Mouse (Mus musculus): ENCODE data around the gene Rpusd4. TPM values are rescaled to one million over a fixed set of nuclear protein-coding genes. Genes with fewer than 3 reads are reported as not detected.
A peak's percentile ranks its signal among the peaks of the same experiment; 100 is the strongest.

Rpusd4 gene
- 28.6 and 29.0 TPM in 2 replicates for polyA plus RNA-seq (2015; fragmentation: Nextera tagmentation; extraction: Ambion mirVana)

- H3K36me3 ChIP-seq = 0 out of 2 replicates have a peak, but pooled peaks cover 2% of the 10 kb centered on the region
- ATAC-seq (ENCODE audit: insufficient read depth, low FRiP score, low read depth) = peak; percentile 93
Measured at GRCm38 (mm10) chr9:35267146-35267975, at the start of gene Rpusd4, which contains the start of gene Fam118b. Gene Rpusd4, plus strand, starts transcription at chr9:35267865. Gene Fam118b, minus strand, starts transcription at chr9:35267805.

GRCm38 (mm10) chr9:35217963-35218362 is 49.7 kb upstream of the Rpusd4 start:
- H3K36me3 ChIP-seq = peaks cover 27% of the 10 kb centered on the region
- no peaks in the 10 kb centered on the region for H3K27me3 ChIP-seq (replicated peaks)
- no peaks in the 10 kb centered on the region for H3K9me3 ChIP-seq
- WGBS = 73% methylated on average over 1 of the region's 1 CpGs
- H3K4me1 ChIP-seq = no peaks in the 10 kb centered on the region
- no peak overlapping the region for H3K4me3 ChIP-seq (replicated peaks)
- H3K27ac ChIP-seq = no peak overlapping the region
- ATAC-seq (ENCODE audit: insufficient read depth, low FRiP score, low read depth) = no peak
- H3K4me2 ChIP-seq = no peak overlapping the region
- no peak overlapping the region for H3K9ac ChIP-seq

More at GRCm38 (mm10) chr9:35267146-35267975, at the start of gene Rpusd4, which contains the start of gene Fam118b:
- peak within 1 kb of the TSS; percentile 85 for H3K4me2 ChIP-seq
- no peaks in the 10 kb centered on the region for H3K27me3 ChIP-seq (replicated peaks)
- H3K9me3 ChIP-seq = no peaks in the 10 kb centered on the region
- H3K4me3 ChIP-seq (replicated peaks) = peak within 1 kb of the TSS; percentile 86
- peaks cover 7% of the 10 kb centered on the region; the same call in 1 of the 2 replicates for H3K4me1 ChIP-seq
- peak within 1 kb of the TSS; percentile 65 for H3K9ac ChIP-seq
- WGBS = under 1% methylated on average over 62 of the region's 62 CpGs
- peak within 1 kb of the TSS; percentile 78 for H3K27ac ChIP-seq

- ATAC-seq (ENCODE audit: insufficient read depth, low FRiP score, low read depth) = no peak
- Histone ChIP-seq H3K27me3 (replicated peaks) (no peaks in the 10 kb centered on the region), H3K4me3 (replicated peaks) (no peak overlapping the region), H3K4me1 (no peaks in the 10 kb centered on the region), H3K9ac (no peak overlapping the region), H3K4me2 (no peak overlapping the region), H3K27ac (no peak overlapping the region), H3K36me3 (peaks cover 7% of the 10 kb centered on the region; the same call in 1 of the 2 replicates), H3K9me3 (no peaks in the 10 kb centered on the region)
- 96% methylated on average over 3 of the region's 3 CpGs for WGBS
Measured at GRCm38 (mm10) chr9:35223466-35223865, 44.2 kb upstream of the Rpusd4 start.

GRCm38 (mm10) chr9:35228671-35229070 is 39.0 kb upstream of the Rpusd4 start:
- Histone ChIP-seq H3K36me3 (no peaks in the 10 kb centered on the region), H3K4me1 (no peaks in the 10 kb centered on the region), H3K4me2 (no peak overlapping the region), H3K9ac (no peak overlapping the region), H3K27ac (no peak overlapping the region), H3K4me3 (replicated peaks) (no peak overlapping the region), H3K9me3 (no peaks in the 10 kb centered on the region), H3K27me3 (replicated peaks) (no peaks in the 10 kb centered on the region)
- ATAC-seq (ENCODE audit: insufficient read depth, low FRiP score, low read depth) = no peak
- WGBS = 86% methylated on average over 3 of the region's 3 CpGs

- Histone ChIP-seq H3K4me1 (no peaks in the 10 kb centered on the region), H3K27me3 (replicated peaks) (no peaks in the 10 kb centered on the region), H3K4me2 (no peak overlapping the region), H3K9me3 (no peaks in the 10 kb centered on the region), H3K36me3 (no peaks in the 10 kb centered on the region), H3K9ac (no peak overlapping the region), H3K4me3 (replicated peaks) (no peak overlapping the region), H3K27ac (no peak overlapping the region)
- 68% methylated on average over 3 of the region's 3 CpGs for WGBS
- no peak for ATAC-seq (ENCODE audit: insufficient read depth, low FRiP score, low read depth)
Measured at GRCm38 (mm10) chr9:35235996-35236395, 31.7 kb upstream of the Rpusd4 start.

GRCm38 (mm10) chr9:35238371-35238770 is 29.3 kb upstream of the Rpusd4 start:
- Histone ChIP-seq H3K4me3 (replicated peaks) (no peak overlapping the region), H3K9ac (no peak overlapping the region), H3K27me3 (replicated peaks) (no peaks in the 10 kb centered on the region), H3K4me1 (no peaks in the 10 kb centered on the region), H3K9me3 (no peaks in the 10 kb centered on the region), H3K36me3 (no peaks in the 10 kb centered on the region), H3K4me2 (no peak overlapping the region), H3K27ac (no peak overlapping the region)
- WGBS = 91% methylated on average over 1 of the region's 1 CpGs
- no peak for ATAC-seq (ENCODE audit: insufficient read depth, low FRiP score, low read depth)

- H3K9me3 ChIP-seq = no peaks in the 10 kb centered on the region
- no peak overlapping the region for H3K9ac ChIP-seq
- H3K36me3 ChIP-seq = no peaks in the 10 kb centered on the region
- H3K4me2 ChIP-seq = no peak overlapping the region
- WGBS = 69% methylated on average over 6 of the region's 6 CpGs
- H3K4me3 ChIP-seq (replicated peaks) = no peak overlapping the region
- no peak overlapping the region for H3K27ac ChIP-seq
- H3K4me1 ChIP-seq = no peaks in the 10 kb centered on the region
- ATAC-seq (ENCODE audit: insufficient read depth, low FRiP score, low read depth) = no peak
- H3K27me3 ChIP-seq (replicated peaks) = no peaks in the 10 kb centered on the region
Measured at GRCm38 (mm10) chr9:35238915-35239571, 28.6 kb upstream of the Rpusd4 start.

- Histone ChIP-seq H3K9ac (no peak overlapping the region), H3K27me3 (replicated peaks) (no peaks in the 10 kb centered on the region), H3K36me3 (no peaks in the 10 kb centered on the region), H3K4me1 (no peaks in the 10 kb centered on the region), H3K4me2 (no peak overlapping the region), H3K27ac (no peak overlapping the region), H3K4me3 (replicated peaks) (no peak overlapping the region), H3K9me3 (no peaks in the 10 kb centered on the region)
- 72% methylated on average over 1 of the region's 1 CpGs for WGBS
- no peak for ATAC-seq (ENCODE audit: insufficient read depth, low FRiP score, low read depth)
Measured at GRCm38 (mm10) chr9:35239734-35240133, 27.9 kb upstream of the Rpusd4 start.

- H3K9ac ChIP-seq = no peak overlapping the region
- no peak overlapping the region for H3K4me2 ChIP-seq
- no peak overlapping the region for H3K27ac ChIP-seq
- H3K4me3 ChIP-seq (replicated peaks) = no peak overlapping the region
- H3K27me3 ChIP-seq (replicated peaks) = no peaks in the 10 kb centered on the region
- no peak for ATAC-seq (ENCODE audit: insufficient read depth, low FRiP score, low read depth)
- WGBS = 87% methylated on average over 2 of the region's 2 CpGs
- H3K4me1 ChIP-seq = no peaks in the 10 kb centered on the region
- no peaks in the 10 kb centered on the region for H3K9me3 ChIP-seq
- H3K36me3 ChIP-seq = no peaks in the 10 kb centered on the region
Measured at GRCm38 (mm10) chr9:35247405-35247804, 20.3 kb upstream of the Rpusd4 start.

GRCm38 (mm10) chr9:35249476-35249875 is 18.2 kb upstream of the Rpusd4 start:
- ATAC-seq (ENCODE audit: insufficient read depth, low FRiP score, low read depth) = no peak
- Histone ChIP-seq H3K36me3 (no peaks in the 10 kb centered on the region), H3K4me1 (no peaks in the 10 kb centered on the region), H3K4me3 (replicated peaks) (no peak overlapping the region), H3K27me3 (replicated peaks) (no peaks in the 10 kb centered on the region), H3K4me2 (no peak overlapping the region), H3K9ac (no peak overlapping the region), H3K27ac (no peak overlapping the region), H3K9me3 (no peaks in the 10 kb centered on the region)

- Histone ChIP-seq H3K4me1 (no peaks in the 10 kb centered on the region), H3K9ac (no peak overlapping the region), H3K36me3 (no peaks in the 10 kb centered on the region), H3K27ac (no peak overlapping the region), H3K4me2 (no peak overlapping the region), H3K9me3 (no peaks in the 10 kb centered on the region), H3K27me3 (replicated peaks) (no peaks in the 10 kb centered on the region), H3K4me3 (replicated peaks) (no peak overlapping the region)
- WGBS = 78% methylated on average over 7 of the region's 7 CpGs
- ATAC-seq (ENCODE audit: insufficient read depth, low FRiP score, low read depth) = no peak
Measured at GRCm38 (mm10) chr9:35257365-35257764, 10.3 kb upstream of the Rpusd4 start.

- H3K27ac ChIP-seq = no peak overlapping the region
- H3K36me3 ChIP-seq = no peaks in the 10 kb centered on the region
- H3K27me3 ChIP-seq (replicated peaks) = no peaks in the 10 kb centered on the region
- H3K9me3 ChIP-seq = no peaks in the 10 kb centered on the region
- ATAC-seq (ENCODE audit: insufficient read depth, low FRiP score, low read depth) = no peak
- H3K9ac ChIP-seq = no peak overlapping the region
- 72% methylated on average over 4 of the region's 4 CpGs for WGBS
- no peak overlapping the region for H3K4me3 ChIP-seq (replicated peaks)
- no peaks in the 10 kb centered on the region for H3K4me1 ChIP-seq
- no peak overlapping the region for H3K4me2 ChIP-seq
Measured at GRCm38 (mm10) chr9:35262418-35262817, 5.2 kb upstream of the Rpusd4 start.
